ENCODE assay signal across 10 mouse cellular contexts in genomic region chr4:120223805-120224204, GRCm38 (mm10).
DNase-seq lines count a peak whose midpoint lies in the region; ATAC-seq and TF ChIP-seq lines count a peak whose summit lies in the region.
"Had no signal": no experiment of that assay in that cellular context is flagged by ENCODE, and none has a peak within 500 bp of the region (broad histone marks: within the 10 kb centered on the region; RNA-seq: fewer than 3 reads in every experiment).

No protein-coding gene starts in this region.

- no peaks in the 10 kb centered on the region for H3K36me3 ChIP-seq in forebrain, embryonic 16.5 days (ENCODE audit: control insufficient read depth, insufficient read depth)
- H3K36me3 ChIP-seq in forebrain, embryonic 11.5 days (ENCODE audit: control insufficient read depth, insufficient read depth, low read length): no peaks in the 10 kb centered on the region
- no peaks in the 10 kb centered on the region for H3K36me3 ChIP-seq in G1E (replicated peaks)
- H3K36me3 ChIP-seq: midbrain, embryonic 10.5 days had no signal

- intact Hi-C loops in gastrocnemius, adult 2 months (cut with DNase I): loop anchor here (2.0 kb wide), 1 partner anchor 145 kb away; no protein-coding TSS in a partner anchor

- H3K4me1 ChIP-seq in forebrain, embryonic 16.5 days (replicated peaks; ENCODE audit: control insufficient read depth, insufficient read depth, low read length): peaks cover 46% of the 10 kb centered on the region
- 0 out of 2 replicates have a peak, but pooled peaks cover 3% of the 10 kb centered on the region for H3K4me1 ChIP-seq in forebrain, embryonic 11.5 days (replicated peaks; ENCODE audit: control insufficient read depth, insufficient read depth, low read length)
- no peaks in the 10 kb centered on the region for H3K4me1 ChIP-seq in G1E (ENCODE audit: insufficient read depth, low read depth, low read length)
- H3K4me1 ChIP-seq: midbrain, embryonic 10.5 days had no signal

- H3K4me2 ChIP-seq in forebrain, embryonic 16.5 days (ENCODE audit: low read length): no peak overlapping the region
- H3K4me2 ChIP-seq in forebrain, embryonic 11.5 days (ENCODE audit: low read depth, low read length, severe bottlenecking): no peak overlapping the region

- H3K27me3 ChIP-seq in forebrain, embryonic 16.5 days (replicated peaks; ENCODE audit: control insufficient read depth, insufficient read depth, low read length): no peaks in the 10 kb centered on the region
- no peaks in the 10 kb centered on the region for H3K27me3 ChIP-seq in forebrain, embryonic 11.5 days (ENCODE audit: control insufficient read depth, insufficient read depth, low read length)
- no peaks in the 10 kb centered on the region for H3K27me3 ChIP-seq in G1E (ENCODE audit: insufficient read depth, low read length)

- 0 out of 2 replicates have a peak, but pooled peaks have one; percentile 11 for ATAC-seq in forebrain, embryonic 16.5 days
- no peak for ATAC-seq in forebrain, embryonic 11.5 days (replicated peaks; ENCODE audit: low FRiP score)
- ATAC-seq in G1E (ENCODE audit: extremely low read depth, insufficient number of reproducible peaks, low FRiP score, poor library complexity, severe bottlenecking): no peak

- H3K9ac ChIP-seq in forebrain, embryonic 16.5 days (replicated peaks; ENCODE audit: low read depth, low read length): no peak overlapping the region
- H3K9ac ChIP-seq in forebrain, embryonic 11.5 days (ENCODE audit: low read length): no peak overlapping the region

- DNase-seq in forebrain, embryonic 11.5 days (ENCODE audit: low spot score): no peak
- DNase-seq in G1E (ENCODE audit: low spot score): no peak
- peak; percentile 89 for DNase-seq in gastrocnemius, adult 2 months
- DNase-seq in lung, adult 18-20 months: peak; percentile 68 to 74
- no peak for DNase-seq in adipocyte (ENCODE audit: low spot score)
- no peak for DNase-seq in adrenal gland, postnatal 25 days
- no peak for DNase-seq in embryo, embryonic 10 days (ENCODE audit: low spot score)

- TF ChIP-seq CTCF in G1E (IDR thresholded peaks at IDR 0.05; ENCODE audit: low read depth, low read length): no peak
- no peak for TF ChIP-seq CTCF in gastrocnemius, adult 2 months (IDR thresholded peaks at IDR 0.05)

- no peak overlapping the region for H3K27ac ChIP-seq in forebrain, embryonic 16.5 days (ENCODE audit: low read length)
- H3K27ac ChIP-seq in forebrain, embryonic 11.5 days (ENCODE audit: low read depth, low read length): no peak overlapping the region
- peak overlapping the region; percentile 65 for H3K27ac ChIP-seq in gastrocnemius, adult 2 months
- H3K27ac ChIP-seq: left cerebral cortex, adult 2 months; midbrain, embryonic 10.5 days had no signal

- no peak overlapping the region for H3K4me3 ChIP-seq in forebrain, embryonic 16.5 days (replicated peaks; ENCODE audit: low read length)
- H3K4me3 ChIP-seq in forebrain, embryonic 11.5 days (ENCODE audit: low read depth, low read length): no peak overlapping the region
- H3K4me3 ChIP-seq in G1E (ENCODE audit: low read depth, low read length): peak overlapping the region; percentile 35; the same call in 1 of the 2 replicates
- H3K4me3 ChIP-seq in gastrocnemius, adult 2 months: no peak overlapping the region
- H3K4me3 ChIP-seq: left cerebral cortex, adult 2 months; midbrain, embryonic 10.5 days had no signal

- no peaks in the 10 kb centered on the region for H3K9me3 ChIP-seq in forebrain, embryonic 16.5 days (ENCODE audit: control insufficient read depth, low read length)
- no peaks in the 10 kb centered on the region for H3K9me3 ChIP-seq in forebrain, embryonic 11.5 days (ENCODE audit: control insufficient read depth, low read length)
- H3K9me3 ChIP-seq in G1E (replicated peaks): peaks cover 87% of the 10 kb centered on the region
- H3K9me3 ChIP-seq: midbrain, embryonic 10.5 days had no signal

- WGBS in forebrain, embryonic 16.5 days: 70% methylated on average over 6 of the region's 6 CpGs
- WGBS in forebrain, embryonic 11.5 days: 83% methylated on average over 6 of the region's 6 CpGs

Comparison
In these comparisons a context has a peak if more than half of its experiments do, and no peak if none do; other contexts are left out.
1. DNase-seq: peak in gastrocnemius, adult 2 months (single experiment) and lung, adult 18-20 months (2 of 2); none in forebrain, embryonic 11.5 days (single experiment), G1E (single experiment), adipocyte (single experiment), adrenal gland, postnatal 25 days (single experiment) and embryo, embryonic 10 days (single experiment).